ENCODE assay signal across 13 mouse cellular contexts in the genomic region with DNA sequence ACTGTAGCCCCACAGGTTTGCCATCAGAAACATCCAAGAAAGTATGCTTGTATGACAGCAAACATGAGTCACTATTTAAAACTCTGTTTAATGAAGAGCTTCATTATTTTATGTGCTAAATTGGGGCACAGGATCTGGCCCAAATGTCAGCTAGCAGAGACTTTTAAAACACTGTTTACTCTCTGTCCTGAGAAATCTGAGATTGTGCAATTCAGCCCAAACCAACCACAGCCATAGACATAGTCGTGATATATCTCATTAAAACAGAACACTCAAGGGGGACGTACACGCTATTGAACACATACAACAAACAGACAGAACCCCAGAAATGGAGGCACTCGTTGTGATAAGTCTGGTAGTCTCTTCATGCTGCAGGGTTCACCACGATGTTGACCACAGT.
"Had no signal": no experiment of that assay in that cellular context is flagged by ENCODE, and none has a peak within 500 bp of the region (broad histone marks: within the 10 kb centered on the region; RNA-seq: fewer than 3 reads in every experiment).

No protein-coding gene starts in this region.

- H3K27me3 ChIP-seq: limb, embryonic 12.5 days; limb, embryonic 15.5 days; liver, embryonic 13.5 days; midbrain, embryonic 12.5 days had no signal

- DNase-seq: kidney, adult 2 months; kidney, postnatal 25 days; left cerebral cortex, postnatal 4 days; liver, embryonic 13.5 days; lung, adult 2 months; lung, postnatal 14 days; retina, postnatal 1 day; thymus, adult 18-20 months; thymus, postnatal 36 days had no signal

- H3K27ac ChIP-seq: kidney, postnatal 0 days; limb, embryonic 12.5 days; limb, embryonic 15.5 days; liver, embryonic 13.5 days; midbrain, embryonic 12.5 days had no signal

- H3K36me3 ChIP-seq: limb, embryonic 12.5 days; limb, embryonic 15.5 days; liver, embryonic 13.5 days; midbrain, embryonic 12.5 days had no signal

- H3K4me3 ChIP-seq: limb, embryonic 12.5 days; limb, embryonic 15.5 days; liver, embryonic 13.5 days; midbrain, embryonic 12.5 days had no signal
